Mouse (Mus musculus): ENCODE results near the gene Kdm6b.

GRCm38 (mm10) chr11:69411073-69411535, 2.4 kb downstream of the Kdm6b start:
- TF ChIP-seq CTCF (IDR thresholded peaks at IDR 0.05; ENCODE audit: low read depth, low read length) (no peak), TAL1 (conservative IDR thresholded peaks at IDR 0.05; ENCODE audit: low read depth, low read length) (no peak), POLR2AphosphoS5 (IDR thresholded peaks at IDR 0.05; ENCODE audit: insufficient replicate concordance, low read depth, low read length) (no peak), GATA2 (IDR thresholded peaks at IDR 0.05; ENCODE audit: borderline replicate concordance, low read depth, low read length) (no peak)
